Mouse (Mus musculus) heart, postnatal 0 days (tissue): Measurements from ENCODE around the gene Tenm3. TPM values are rescaled to one million over a fixed set of nuclear protein-coding genes. Genes with fewer than 3 reads are reported as not detected.

Experiments used
- ATAC-seq: fragments of 200-750 bp; cut with Nextera tagmentation; 2 replicates; pipeline ENCODE4 v1.8.0; 2017; ENCODE audit warnings: low read depth, moderate number of reproducible peaks, moderate library complexity; ENCODE audit not compliant: insufficient read depth
- DNase-seq: peaks from one replicate; pipeline ENCODE4 v3.0.0-alpha.2; 2016; ENCODE audit warnings: low spot score
- H3K27ac ChIP-seq: fragments of 300-500 bp; sonication (generic); 2 replicates; pipeline ENCODE4 v1.5.1; 2014; ENCODE audit warnings: low read depth, mild to moderate bottlenecking
- H3K27me3 ChIP-seq: fragments of 300-500 bp; sonication (generic); 2 replicates; pipeline ENCODE4 v1.6.1; 2014; ENCODE audit warnings: low read length, mixed read lengths; ENCODE audit not compliant: control insufficient read depth, insufficient read depth
- H3K36me3 ChIP-seq: fragments of 300-500 bp; sonication (generic); replicated peaks from 2 replicates; pipeline ENCODE4 v1.6.1; 2014; ENCODE audit warnings: low read length, mixed read lengths; ENCODE audit not compliant: control insufficient read depth, insufficient read depth
- H3K4me1 ChIP-seq: fragments of 300-500 bp; sonication (generic); 2 replicates; pipeline ENCODE4 v1.6.1; 2014; ENCODE audit warnings: antibody characterized with exemption; ENCODE audit not compliant: control insufficient read depth, insufficient read depth
- H3K4me2 ChIP-seq: fragments of 300-500 bp; sonication (generic); 2 replicates; pipeline ENCODE4 v1.6.1; 2014; ENCODE audit warnings: low read depth, mild to moderate bottlenecking, low read length, moderate library complexity
- H3K4me3 ChIP-seq: fragments of 300-500 bp; sonication (generic); 2 replicates; pipeline ENCODE4 v1.5.1; 2014; ENCODE audit warnings: low read depth, low read length
- H3K9ac ChIP-seq: fragments of 300-500 bp; sonication (generic); replicated peaks from 2 replicates; pipeline ENCODE4 v1.6.1; 2014; ENCODE audit warnings: low read depth, low read length, mixed read lengths
- H3K9me3 ChIP-seq: fragments of 300-500 bp; sonication (generic); replicated peaks from 2 replicates; pipeline ENCODE4 v1.6.1; 2016; ENCODE audit warnings: low read length; ENCODE audit not compliant: control insufficient read depth
- CTCF ChIP-seq: IDR thresholded peaks from 2 replicates; pipeline ENCODE4 v1.5.1; 2016; ENCODE audit warnings: antibody characterized with exemption, control low read depth, low read depth
- EP300 ChIP-seq: IDR thresholded peaks from 2 replicates; pipeline ENCODE4 v1.6.1; 2016; ENCODE audit warnings: antibody characterized with exemption, low read depth
- WGBS: fragments of 180-500 bp; shearing (Covaris S2); extraction: QIAGEN DNeasy Blood & Tissue Kit; methylation state at CpG from one replicate; pipeline ENCODE4 v1.1.7; 2014; 5-methylcytosine and 5-hydroxymethylcytosine counted together
- polyA plus RNA-seq: library from polyadenylated mRNA; unstranded; fragments of >200 nt; fragmentation: Nextera tagmentation; extraction: Ambion mirVana; gene quantifications from 2 replicates; pipeline ENCODE4 v1.2.1, GENCODE M21; 2015
- total RNA-seq: library from RNA; depleted of rRNA; stranded (reverse); fragments of >200 nt; gene quantifications from 2 replicates; pipeline ENCODE4 v1.2.3, GENCODE M21; 2014; ENCODE audit warnings: low replicate concordance

The Tenm3 gene
- total and polyA plus RNA-seq, 2 experiments from 2014 or later = 1.6 to 17.2 TPM

DNA sequence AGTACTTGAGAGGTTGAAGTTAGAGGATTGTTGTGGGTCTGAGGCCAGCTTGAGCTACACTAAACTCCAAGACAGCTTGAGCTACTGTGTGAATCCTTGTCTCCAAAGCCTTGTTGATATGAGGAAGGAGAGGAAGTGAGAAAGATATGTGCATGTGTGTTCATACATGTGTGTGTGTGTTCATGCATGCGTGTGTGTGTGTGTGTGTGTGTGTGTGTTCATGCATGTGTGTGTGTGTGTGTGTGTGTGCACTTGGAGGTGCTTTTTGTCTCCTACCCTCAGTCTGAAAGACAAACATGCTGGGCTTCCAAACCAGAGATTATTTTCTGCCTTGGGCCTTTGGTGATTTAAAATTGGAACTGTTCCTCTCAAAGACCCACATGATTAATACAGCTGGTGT lies 184.5 kb downstream of the Tenm3 start:
- TF ChIP-seq EP300 = no peak
- TF ChIP-seq CTCF = no peak
- 63% methylated on average over 1 of the region's 1 CpGs for WGBS
- Histone ChIP-seq H3K4me3 (no peak overlapping the region), H3K9me3 (no peaks in the 10 kb centered on the region), H3K27ac (no peak overlapping the region), H3K4me1 (no peaks in the 10 kb centered on the region), H3K4me2 (no peak overlapping the region), H3K36me3 (no peaks in the 10 kb centered on the region), H3K9ac (no peak overlapping the region), H3K27me3 (no peaks in the 10 kb centered on the region)
- ATAC-seq (no peak), DNase-seq (no peak)

DNA sequence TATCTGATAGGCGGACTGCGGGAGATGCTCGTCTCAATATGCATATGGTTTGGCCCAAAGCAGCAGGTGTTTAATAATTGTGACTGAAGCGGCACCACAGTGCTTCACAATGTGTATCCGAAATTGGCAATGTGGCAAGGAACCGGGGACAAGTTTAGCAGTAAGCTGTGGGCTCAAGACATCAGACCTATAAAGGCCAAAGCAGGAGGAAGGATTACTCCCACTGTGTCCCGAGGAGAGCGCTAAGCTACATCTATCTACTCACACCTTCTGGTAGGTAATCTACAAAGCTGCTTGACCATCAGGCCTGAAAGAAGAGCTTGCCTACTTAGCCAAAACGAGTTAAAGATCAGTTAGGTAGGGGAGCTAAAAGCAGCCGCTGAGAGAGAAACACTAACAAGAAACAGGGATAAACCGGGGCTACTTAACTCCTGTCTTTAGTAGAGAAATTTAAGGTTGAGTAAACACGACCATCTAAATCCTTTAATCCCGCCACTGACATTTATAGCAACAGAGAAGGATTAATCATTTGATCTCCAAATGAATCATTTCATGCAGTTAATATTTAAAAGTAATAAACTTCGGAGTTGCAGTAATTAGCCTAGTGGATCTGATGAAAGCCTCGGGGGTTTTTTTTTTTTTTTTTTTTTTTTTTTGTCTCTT lies 188.2 kb downstream of the Tenm3 start:
- Histone ChIP-seq H3K9me3 (no peaks in the 10 kb centered on the region), H3K4me1 (no peaks in the 10 kb centered on the region), H3K4me2 (no peak overlapping the region), H3K36me3 (no peaks in the 10 kb centered on the region), H3K27ac (no peak overlapping the region), H3K27me3 (no peaks in the 10 kb centered on the region), H3K4me3 (no peak overlapping the region), H3K9ac (no peak overlapping the region)
- 63% methylated on average over 15 of the region's 15 CpGs for WGBS
- no peak for ATAC-seq
- DNase-seq = no peak
- TF ChIP-seq CTCF = no peak
- no peak for TF ChIP-seq EP300

DNA sequence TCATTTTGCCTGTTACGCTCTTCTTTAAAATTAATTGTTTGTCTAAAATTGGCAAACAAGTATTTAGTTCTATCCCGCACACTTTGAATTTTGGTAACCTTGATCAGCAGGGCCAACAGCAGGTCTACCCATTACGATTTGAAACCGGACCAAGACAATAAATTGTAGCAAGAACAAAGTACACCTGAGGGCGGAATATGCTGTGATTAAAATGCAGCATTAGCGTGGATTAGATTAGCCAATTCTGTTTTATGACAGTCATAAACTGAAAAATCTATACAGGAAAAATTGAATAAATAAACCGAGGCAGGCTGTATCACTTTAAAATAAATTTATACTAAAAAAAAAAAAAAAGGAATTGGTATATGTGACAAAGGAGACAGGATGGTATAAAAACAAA lies 193.9 kb downstream of the Tenm3 start:
- Histone ChIP-seq H3K27me3 (no peaks in the 10 kb centered on the region), H3K9me3 (no peaks in the 10 kb centered on the region), H3K4me2 (no peak overlapping the region), H3K4me1 (no peaks in the 10 kb centered on the region), H3K36me3 (no peaks in the 10 kb centered on the region), H3K4me3 (no peak overlapping the region), H3K27ac (no peak overlapping the region), H3K9ac (no peak overlapping the region)
- ATAC-seq (no peak), DNase-seq (no peak)
- WGBS = 88% methylated on average over 7 of the region's 7 CpGs
- no peak for TF ChIP-seq CTCF
- TF ChIP-seq EP300 = no peak

DNA sequence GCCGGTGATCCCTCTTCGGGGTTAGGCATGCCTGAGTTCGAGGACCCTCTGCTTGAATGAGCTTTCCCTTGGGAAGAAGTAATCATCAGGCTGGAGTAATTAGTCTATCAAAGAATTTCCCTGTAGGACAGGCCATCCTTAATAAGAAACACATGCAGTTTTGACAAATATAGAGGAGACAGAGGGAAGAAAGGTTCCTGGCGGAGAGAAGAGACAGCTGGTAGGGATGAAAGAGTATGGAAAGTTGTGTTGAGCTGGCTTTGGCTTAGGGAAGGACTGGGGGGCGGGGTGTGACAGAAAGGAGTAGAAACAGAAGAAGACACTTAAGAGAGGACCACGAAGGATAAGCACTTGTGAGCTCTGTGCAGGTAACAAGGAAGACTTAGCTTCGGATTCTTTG lies 194.3 kb downstream of the Tenm3 start:
- H3K36me3 ChIP-seq = no peaks in the 10 kb centered on the region
- no peak overlapping the region for H3K4me3 ChIP-seq
- DNase-seq (no peak), ATAC-seq (no peak)
- no peak overlapping the region for H3K9ac ChIP-seq
- TF ChIP-seq CTCF (no peak), EP300 (no peak)
- H3K9me3 ChIP-seq = no peaks in the 10 kb centered on the region
- H3K4me2 ChIP-seq = no peak overlapping the region
- H3K27ac ChIP-seq = no peak overlapping the region
- 66% methylated on average over 7 of the region's 7 CpGs for WGBS
- H3K27me3 ChIP-seq = no peaks in the 10 kb centered on the region
- H3K4me1 ChIP-seq = no peaks in the 10 kb centered on the region

DNA sequence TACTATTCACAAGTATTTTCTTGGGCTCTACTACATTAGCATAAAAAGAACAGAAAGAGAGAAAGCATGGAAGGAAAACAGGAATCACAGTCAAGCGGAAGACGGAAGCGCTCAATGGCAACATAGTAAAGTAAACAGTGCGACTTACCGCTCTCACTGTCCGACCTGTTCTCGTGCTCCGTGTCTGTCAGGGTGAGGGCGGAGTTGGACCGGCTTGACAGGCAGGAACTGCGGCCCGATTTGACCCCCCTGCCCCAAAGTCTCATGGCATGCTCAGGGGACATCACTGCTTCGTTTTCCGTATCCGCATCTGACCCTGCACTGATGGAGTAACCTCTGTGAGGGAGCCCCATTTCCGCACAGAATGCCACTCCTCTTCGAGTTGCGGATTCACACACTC lies 197.6 kb downstream of the Tenm3 start:
- no peak overlapping the region for H3K9ac ChIP-seq
- H3K4me2 ChIP-seq = no peak overlapping the region; the same call in 1 of the 2 replicates
- H3K4me1 ChIP-seq = no peaks in the 10 kb centered on the region
- no peaks in the 10 kb centered on the region for H3K36me3 ChIP-seq
- H3K27ac ChIP-seq = no peak overlapping the region
- H3K4me3 ChIP-seq = no peak overlapping the region
- WGBS = 76% methylated on average over 18 of the region's 18 CpGs
- ATAC-seq = no peak
- TF ChIP-seq EP300 (no peak), CTCF (no peak)
- no peaks in the 10 kb centered on the region for H3K9me3 ChIP-seq
- no peaks in the 10 kb centered on the region for H3K27me3 ChIP-seq
- no peak for DNase-seq

GRCm38 (mm10) chr8:48638129-48638528 lies 205.6 kb downstream of the Tenm3 start:
- ATAC-seq = no peak

More at GRCm38 (mm10) chr8:48638129-48638528, 205.6 kb downstream of the Tenm3 start:
- no peaks in the 10 kb centered on the region for H3K4me1 ChIP-seq
- no peak overlapping the region for H3K9ac ChIP-seq
- no peak overlapping the region for H3K4me2 ChIP-seq
- TF ChIP-seq EP300 (no peak), CTCF (no peak)
- WGBS = 76% methylated on average over 4 of the region's 4 CpGs
- DNase-seq = no peak
- H3K9me3 ChIP-seq = no peaks in the 10 kb centered on the region
- H3K27me3 ChIP-seq = no peaks in the 10 kb centered on the region
- no peak overlapping the region for H3K27ac ChIP-seq
- H3K36me3 ChIP-seq = no peaks in the 10 kb centered on the region
- no peak overlapping the region for H3K4me3 ChIP-seq
